Mouse (Mus musculus): ENCODE data around the gene Efcab12.
A peak's percentile ranks its signal among the peaks of the same experiment; 100 is the strongest.
"Not testable (repeated sequence)": the region's sequence is repeated elsewhere in the genome, so short reads cannot be mapped to it uniquely, and the experiment has no call there.

Efcab12 gene

DNA sequence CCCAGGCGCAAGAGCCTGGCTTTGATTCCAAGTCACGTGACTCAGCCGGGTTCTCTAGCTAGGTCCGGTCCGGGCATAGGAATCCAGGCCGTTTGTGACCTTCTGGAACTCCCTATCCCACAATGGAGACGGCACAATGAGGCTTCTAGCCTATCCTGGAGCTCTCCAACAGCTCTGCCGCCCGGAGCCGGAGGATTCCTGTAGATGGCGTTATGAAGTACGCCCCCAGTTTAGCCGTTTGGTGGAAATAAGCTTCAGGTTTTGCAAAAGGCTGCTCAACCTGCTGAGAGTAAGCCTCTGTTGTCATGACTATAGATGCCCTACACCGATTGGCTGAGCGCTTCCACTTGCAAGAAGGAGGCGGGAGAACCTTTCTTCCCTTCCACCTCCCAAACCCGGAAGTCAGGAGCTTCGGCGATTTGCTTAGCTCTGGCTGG, at the start of gene Efcab12:
Gene Efcab12 (minus strand): TSS at position 252 of the 437 bp plus-strand sequence.
- DNase-seq (ENCODE audit: low spot score in 2 of 2): peak; percentile 62 to 69

DNA sequence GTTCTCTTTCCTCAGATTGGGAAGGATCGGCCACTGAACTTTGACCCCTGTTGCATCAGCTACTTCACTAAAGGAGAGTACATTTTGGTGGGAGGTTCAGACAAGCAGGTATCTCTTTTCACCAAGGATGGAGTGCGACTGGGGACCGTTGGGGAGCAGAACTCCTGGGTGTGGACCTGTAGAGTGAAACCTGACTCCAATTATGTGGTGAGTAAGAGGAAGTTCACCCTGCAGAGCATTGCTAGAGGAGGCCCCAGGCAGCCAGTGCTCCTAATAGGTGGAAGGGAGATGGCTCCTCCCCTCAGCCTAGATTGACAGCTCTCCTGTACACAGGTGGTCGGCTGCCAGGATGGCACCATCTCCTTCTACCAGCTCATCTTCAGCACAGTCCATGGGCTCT, 48.7 kb upstream of the Efcab12 start:
- DNase-seq (ENCODE audit: low spot score in 2 of 2): no peak

DNA sequence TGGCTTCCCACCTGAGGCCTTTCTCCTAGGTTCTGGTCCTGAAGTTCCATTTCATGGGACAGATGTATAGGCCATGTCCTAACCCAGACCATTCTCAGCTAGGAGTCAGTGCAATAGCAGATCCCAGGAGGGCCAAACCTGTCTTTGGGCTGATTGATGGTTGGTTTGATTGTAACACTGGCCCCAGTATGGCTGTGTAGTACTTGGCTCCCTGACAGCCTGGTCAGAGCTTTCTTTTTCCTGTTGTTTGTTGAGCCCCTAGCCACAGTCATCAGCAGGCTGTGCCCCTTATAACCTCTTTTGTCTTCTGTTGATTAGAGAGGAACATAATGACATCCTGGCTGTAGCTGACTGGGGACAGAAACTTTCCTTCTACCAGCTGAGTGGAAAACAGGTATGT, 45.8 kb upstream of the Efcab12 start:
- no peak for DNase-seq (ENCODE audit: low spot score in 2 of 2)

DNA sequence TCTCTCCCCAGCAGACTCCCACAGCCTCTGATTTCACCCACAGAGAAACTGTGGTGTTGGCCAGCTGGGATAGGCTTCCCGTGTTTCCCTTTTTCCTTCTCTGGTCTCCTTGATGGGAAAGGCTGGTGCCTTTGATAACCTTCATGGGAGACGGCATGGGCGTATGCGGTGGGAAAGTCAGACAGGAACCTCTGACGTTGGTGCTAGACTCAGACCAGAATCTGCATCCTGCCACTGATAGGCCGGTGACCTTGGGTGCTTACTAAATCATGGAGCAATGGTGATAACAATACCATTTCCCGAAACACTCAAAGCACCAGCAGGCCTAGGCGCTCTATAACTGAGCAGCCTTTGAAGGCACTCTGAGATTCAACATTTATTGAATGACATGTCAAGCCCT, 42.5 kb upstream of the Efcab12 start:
- DNase-seq (ENCODE audit: low spot score in 2 of 2): no peak

DNA sequence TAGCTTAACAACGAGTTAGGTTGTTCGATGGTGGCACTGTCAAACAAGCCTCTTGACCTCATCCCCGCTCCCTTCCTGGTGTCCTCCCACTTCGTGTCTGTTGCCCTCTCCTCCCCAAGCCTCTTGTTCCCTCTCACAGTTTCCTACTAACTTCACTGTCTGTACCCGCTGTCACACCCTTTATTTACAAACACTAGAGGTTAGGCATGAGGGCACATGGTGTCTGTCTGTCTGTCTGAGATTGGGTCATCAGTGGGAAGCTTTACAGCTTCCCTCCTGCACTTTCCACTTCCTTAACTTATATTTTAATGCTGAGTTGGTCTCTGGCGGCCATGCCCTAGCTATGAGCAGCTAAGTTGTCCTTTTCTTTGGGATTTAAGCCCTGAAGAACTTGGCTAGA, 41.5 kb upstream of the Efcab12 start:
- no peak for DNase-seq (ENCODE audit: low spot score in 2 of 2)

DNA sequence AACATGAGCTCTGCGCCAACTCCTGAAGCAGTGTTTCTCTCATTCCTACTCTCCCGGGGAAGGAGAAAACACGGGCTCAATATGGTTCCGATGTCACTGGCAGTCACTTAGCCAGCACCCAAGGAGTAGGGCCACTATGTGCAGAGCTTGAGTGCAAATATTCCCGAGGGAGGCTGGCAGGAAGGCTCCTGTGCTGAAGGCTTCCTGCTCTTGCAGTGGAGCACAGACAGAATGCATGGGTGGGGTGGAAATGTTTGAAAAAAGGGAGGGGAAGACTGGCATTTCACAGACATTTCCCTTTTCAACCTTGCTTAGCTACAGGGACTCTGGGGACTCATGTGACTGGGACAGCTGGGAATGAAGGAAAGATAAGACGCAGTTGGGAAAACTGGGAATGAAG, 40.5 kb upstream of the Efcab12 start:
- no peak for DNase-seq (ENCODE audit: low spot score in 2 of 2)

DNA sequence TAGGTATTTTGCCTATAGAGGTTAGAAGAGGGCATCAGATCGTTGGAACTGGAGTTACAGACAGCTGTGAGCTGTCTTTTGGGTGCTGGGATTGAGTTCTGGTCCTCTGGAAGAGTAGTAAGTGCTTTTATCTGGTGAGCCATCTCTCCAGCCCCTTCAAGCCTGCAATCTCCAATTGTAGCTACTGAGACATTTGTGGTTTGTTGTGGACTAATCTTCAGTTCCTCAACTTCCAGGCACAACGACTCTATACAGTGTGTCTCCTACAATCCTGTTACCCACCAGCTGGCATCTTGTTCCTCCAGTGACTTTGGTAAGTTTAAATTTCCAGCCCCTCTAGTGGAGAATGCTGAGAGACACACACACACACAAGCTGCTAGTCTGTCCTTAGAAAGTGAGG, 39.0 kb upstream of the Efcab12 start:
- no peak for DNase-seq (ENCODE audit: low spot score in 2 of 2)

DNA sequence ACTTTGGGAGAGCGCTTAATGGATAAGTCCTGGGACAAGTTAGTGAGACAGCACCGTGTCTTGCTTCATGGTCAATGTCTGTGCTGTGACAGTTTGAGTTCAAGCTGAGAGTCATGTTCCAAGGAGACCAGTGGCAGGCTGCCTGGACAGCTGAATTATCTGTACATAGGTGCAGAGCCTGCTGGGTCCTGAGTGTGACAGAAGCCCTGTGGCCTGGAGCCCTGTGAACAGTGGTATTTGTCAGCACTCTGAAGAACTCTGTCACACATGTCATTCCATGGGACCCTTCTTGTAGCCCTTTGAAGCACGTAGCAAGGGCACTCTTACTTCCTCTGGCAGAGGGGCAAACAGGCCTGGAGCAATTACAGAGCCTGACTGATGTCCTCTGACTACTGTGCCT, 33.1 kb upstream of the Efcab12 start:
- not testable (repeated sequence) for DNase-seq (ENCODE audit: low spot score in 2 of 2)

DNA sequence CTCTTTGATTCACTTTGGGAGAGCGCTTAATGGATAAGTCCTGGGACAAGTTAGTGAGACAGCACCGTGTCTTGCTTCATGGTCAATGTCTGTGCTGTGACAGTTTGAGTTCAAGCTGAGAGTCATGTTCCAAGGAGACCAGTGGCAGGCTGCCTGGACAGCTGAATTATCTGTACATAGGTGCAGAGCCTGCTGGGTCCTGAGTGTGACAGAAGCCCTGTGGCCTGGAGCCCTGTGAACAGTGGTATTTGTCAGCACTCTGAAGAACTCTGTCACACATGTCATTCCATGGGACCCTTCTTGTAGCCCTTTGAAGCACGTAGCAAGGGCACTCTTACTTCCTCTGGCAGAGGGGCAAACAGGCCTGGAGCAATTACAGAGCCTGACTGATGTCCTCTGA, 28.9 kb upstream of the Efcab12 start:
- not testable (repeated sequence) for DNase-seq (ENCODE audit: low spot score in 2 of 2)

DNA sequence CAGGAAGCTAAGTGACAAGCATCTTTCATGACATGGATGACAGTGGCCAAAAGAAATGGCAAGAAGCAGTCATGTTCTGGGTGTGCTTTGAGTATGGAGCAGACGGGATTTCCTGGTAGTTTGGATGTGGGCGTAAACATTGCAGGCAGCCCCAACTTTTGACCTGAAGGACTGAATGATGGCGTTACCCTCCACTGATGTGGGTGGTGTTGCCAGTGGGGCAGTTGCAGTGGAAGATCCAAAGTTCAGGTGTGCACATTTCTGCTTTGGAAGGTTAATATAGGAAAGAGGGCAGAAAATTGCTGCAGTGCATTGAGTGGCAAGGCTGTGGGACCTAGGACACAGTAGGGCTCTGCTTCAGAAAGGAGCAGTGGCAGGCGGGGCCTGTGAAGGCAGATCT, 27.0 kb upstream of the Efcab12 start:
- DNase-seq (ENCODE audit: low spot score in 2 of 2): no peak

DNA sequence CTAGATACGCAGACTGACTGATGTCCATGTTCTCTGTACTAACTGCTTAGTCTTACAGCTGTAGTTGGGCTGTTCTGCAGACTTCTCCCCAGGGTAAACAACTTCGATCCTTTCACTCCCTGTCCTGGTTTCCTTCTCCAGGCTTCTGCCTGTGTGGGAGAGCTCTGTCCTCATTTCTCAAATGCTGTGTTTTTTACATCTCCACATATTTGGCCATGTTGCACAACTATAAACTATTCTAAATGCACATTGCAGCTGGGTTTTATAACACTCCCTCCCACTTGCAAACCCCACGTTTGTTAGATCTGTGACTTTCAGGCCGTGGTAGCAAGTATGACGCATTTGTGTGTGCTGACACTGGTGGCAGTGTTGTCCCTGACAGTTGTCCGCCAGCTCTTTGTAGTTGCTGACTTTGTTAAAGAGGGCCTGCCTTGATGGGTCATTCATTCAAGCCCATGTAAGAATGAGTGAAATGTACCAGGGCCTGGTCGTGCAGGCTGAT, 25.2 kb upstream of the Efcab12 start:
- peak in 1 of 2 experiments; percentile 38 for DNase-seq (ENCODE audit: low spot score in 2 of 2)

DNA sequence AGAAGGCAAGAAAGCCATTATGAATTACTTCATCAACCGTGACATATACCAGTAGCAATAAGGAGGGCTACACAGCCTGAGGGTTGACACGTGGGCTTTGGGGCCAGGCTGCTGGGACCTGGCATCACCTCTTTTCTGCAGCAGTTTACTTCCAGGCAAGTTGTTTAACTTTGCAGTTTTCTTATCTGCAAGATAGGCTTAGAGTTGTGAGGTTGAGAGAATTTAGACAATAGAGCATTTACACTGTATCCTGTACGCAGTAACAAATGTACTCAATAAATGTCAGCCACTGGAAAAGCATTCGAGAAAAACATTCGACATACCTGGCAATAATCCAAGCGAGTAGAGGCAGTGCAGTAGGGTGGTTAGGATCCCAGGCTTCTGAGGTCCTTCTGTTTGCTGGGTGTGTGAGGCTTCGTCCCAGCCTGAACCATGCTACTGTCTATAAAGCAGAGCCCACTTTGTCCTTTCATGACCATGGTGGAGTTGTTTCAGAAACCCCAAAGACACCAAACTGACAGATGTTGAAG, 21.9 kb upstream of the Efcab12 start:
- no peak for DNase-seq (ENCODE audit: low spot score in 2 of 2)

DNA sequence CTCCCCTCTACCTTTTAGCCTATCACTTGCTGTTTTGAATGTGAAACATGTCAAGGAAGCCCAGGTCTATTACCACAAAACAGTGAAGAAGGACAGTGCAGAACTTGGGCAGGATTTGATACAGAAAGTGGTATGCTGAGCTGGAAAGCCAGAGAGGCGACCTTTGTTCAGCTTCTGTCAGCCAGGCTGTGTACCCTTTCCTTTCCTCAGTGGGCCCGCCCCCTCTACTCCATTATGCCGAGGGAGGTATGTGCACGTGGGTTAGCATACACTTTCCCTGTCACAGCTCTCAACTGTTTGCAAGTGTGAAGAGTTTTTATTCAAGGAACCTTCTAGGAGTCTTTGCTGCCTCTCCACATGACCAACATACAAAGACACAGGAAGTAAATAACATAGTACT, 21.0 kb upstream of the Efcab12 start:
- no peak for DNase-seq (ENCODE audit: low spot score in 2 of 2)

DNA sequence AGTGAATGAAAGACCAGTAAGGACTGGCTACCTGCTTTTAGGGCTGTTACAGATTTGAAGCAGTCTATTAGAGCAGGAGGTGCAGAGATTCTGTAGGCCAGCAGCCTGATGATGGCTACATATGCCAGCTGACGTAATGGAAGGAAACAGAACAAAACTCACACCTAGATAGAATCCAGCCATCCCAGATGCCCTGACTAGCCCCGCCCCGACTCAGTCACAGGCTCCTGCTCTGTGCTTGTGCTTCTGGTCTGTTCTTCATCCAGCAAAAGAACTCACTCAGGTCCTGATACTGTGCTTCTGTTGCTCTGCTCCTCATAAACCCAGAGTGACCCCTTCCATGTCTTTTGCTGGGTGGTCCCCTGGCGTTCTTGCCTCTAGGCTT, 18.1 kb upstream of the Efcab12 start:
- DNase-seq (ENCODE audit: low spot score in 2 of 2): no peak

DNA sequence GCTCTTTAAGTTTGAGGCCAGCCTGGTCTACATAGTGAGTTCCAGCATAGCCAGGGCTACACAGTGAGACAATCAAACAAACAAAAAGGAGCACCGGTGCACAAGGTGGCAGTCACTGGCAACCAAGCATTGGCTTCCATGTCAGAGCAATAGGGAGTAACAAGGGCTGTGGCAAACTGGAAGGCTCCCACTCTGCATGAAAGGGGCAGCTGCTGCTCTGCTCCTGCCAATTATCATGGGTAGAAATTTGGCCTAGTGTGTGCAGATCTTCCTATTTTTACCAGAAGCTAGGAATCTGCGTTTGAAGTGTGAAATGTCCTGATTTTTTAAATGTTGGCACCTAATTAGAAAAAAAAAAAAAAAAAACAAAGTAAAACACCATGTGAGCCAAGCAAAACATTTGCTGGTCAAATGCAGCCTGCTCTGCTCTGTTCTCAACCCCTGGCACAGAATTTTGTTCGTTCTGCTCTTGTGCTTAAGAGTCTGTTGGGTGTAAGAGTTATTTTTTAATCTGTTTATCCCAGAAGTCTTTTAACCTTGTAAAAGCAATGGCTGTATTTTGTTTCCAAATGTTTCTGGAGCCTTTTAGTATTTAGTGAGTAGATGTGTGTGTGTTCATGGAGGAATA, 17.6 kb upstream of the Efcab12 start:
- no peak for DNase-seq (ENCODE audit: low spot score in 2 of 2)

DNA sequence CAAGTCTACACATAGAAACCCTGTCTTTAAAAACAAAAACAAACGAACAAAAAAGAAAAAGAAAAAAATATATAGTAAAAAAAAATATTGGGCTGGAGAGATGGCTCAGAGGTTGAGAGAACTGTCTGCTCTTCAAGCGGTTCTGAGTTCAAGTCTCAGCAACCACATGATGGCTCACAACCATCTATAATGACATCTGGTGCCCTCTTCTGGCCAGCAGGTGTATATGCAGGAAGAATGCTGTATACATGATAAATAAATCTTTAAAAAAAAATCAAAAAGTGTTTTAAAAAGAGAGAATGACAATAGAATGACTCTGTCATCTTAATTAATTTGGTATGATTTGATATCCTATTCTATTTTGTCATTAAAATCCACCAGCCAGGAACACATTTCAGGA, 16.2 kb upstream of the Efcab12 start:
- DNase-seq (ENCODE audit: low spot score in 2 of 2): no peak

DNA sequence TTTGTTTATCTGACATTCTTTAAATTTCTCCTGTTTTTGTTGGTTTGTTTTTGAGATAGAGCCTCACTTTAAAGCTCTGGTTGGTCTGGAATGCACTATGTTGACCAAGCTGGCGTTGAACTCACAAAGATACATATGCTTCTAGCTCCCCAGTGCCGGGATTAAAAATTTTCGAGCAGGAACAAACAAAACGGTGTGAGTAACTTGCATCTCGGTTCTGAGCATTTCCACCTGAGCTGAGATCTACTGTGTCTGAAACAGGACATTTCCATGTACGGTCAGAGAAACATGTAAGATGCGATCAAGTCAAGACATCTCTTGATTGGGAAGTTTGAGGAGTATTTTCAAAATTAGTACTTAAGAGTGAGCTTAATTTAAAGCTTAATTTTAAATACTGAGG, 15.8 kb upstream of the Efcab12 start:
- DNase-seq (ENCODE audit: low spot score in 2 of 2): no peak

DNA sequence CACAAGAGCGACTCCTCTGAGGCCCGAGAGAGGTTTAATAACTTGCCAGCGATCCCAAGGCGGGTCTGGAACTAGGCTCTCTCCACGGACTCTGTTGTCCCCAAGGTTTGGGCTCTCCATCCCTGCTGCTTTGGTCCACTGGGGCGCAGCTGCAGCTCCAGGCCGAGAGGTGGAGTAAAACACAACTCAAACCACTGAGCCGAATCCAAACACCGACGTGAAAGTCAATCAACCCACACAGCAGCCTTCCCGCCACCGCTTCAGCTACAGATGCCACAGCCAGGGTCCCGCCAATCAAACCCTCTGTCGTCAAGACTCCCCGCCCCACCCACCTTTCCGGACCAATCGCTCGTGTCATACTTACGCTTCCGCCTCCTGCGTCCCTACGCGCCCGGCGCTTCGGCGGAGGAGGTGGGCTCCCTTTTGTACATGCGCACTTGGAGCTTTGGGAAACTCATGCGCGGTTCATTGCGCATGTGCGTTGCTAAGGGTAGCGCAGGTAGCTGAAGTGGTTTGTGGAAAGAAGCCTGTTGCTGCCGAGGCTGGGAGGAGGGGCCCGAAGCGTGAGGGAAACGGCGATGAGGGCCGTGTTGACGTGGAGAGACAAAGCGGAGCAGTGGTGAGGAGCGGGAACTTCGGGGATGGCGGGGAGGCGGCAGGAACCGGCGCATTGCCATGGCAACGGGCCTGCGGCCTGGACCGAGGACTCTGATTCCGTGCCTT, 15.0 kb upstream of the Efcab12 start, which contains the start of the genes Mbd4 and Ift122:
Gene Mbd4 (minus strand): TSS at position 281 of the 723 bp plus-strand sequence.
Gene Ift122 (plus strand): TSS at position 380 of the 723 bp plus-strand sequence.
- peak; percentile 98 to 99 for DNase-seq (ENCODE audit: low spot score in 2 of 2)

DNA sequence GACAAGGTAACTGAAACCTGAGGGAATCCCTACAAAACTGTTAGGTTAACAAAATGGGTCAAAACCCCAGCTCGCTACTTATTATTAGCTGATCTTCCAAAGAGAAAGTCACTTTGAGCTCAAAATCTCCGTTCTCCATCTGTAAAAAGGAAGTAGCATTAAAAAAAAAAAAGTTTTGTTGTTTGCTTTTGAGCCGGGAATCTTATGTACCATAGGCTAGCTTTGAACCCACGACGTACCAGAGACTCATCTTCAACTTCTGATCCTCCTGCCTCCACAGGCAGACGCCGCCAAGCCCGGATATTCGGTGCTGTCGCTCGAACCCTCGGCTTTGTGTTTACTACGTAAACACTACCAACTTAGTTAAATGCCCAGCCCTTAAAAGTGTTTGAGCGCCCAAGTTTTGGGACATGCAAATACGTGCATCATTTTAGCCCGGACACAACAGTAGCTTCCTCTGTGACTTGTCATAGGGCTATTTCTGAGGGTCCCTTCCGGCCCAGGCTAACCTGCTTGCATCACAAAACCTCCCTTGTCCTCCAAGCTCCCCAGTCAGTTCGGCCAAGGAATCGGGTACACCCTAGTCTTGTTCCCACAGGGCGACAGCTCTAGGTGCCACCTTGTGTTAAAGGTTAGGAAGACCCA, 14.4 kb upstream of the Efcab12 start:
- DNase-seq (ENCODE audit: low spot score in 2 of 2): no peak

DNA sequence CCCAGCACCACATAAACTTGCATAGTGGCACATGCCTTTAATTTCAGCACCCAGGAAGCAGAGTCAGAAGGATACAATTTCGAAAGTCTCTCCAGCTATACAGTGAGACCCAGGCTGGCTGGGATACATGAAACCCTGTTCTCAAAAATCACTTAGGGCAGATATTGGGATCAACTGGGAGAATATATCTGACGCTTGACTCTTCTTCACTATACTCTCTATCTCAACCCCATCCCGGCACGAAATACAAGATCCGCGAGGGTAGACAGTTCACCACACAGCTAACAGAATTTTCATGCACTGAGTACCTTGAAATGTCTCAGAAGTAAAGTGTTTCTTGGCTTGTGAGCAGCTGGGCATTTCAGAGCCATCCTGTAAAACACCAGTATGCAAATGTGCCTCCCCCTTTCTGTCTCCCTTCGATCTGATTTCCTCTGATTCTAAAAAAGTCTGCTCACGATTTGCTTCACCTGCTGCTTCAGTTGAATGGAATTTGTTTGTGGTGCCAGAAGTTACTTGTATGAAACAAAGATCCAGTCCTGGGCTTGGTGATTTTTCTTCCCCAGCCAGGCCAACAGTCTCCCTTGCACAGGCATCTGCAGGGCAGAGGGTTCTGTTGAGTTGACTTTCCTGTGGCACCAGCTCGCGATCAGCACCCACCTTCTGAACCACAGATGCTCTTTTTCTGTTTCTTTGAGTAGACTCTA, 10.5 kb upstream of the Efcab12 start:
- no peak for DNase-seq (ENCODE audit: low spot score in 2 of 2)

DNA sequence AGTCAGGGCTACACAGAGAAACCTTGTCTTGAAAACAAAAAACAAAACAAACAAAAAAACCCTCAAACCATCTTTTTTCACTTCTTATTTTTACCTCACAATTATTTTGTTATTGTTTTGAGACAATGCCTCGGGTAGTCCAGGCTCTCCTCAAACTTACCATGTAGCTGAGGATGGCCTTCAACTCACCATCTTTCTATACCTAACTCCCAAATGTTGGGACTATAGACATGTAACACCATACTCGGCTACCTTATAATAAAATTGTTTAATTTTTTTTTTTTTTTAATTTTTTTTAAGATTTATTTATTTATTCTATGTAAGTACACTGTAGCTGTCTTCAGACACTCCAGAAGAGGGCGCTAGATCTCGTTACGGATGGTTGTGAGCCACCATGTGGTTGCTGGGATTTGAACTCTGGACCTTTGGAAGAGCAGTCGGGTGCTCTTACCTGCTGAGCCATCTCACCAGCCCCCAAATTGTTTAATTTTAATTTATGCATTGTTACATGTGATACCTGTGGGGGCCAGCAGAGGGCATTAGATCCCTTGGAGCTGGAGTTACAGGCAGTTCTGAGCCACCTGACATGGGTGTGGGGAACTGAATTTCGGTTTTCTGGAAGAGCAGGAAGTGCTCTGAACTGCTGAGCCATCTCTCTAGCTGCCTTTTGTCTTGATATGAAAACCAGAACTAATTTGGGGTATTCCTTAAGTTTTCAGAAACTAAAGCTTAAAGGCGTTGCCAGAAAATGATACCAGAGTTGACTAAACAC, 8.6 kb upstream of the Efcab12 start:
- peak in 1 of 2 experiments; percentile 39 for DNase-seq (ENCODE audit: low spot score in 2 of 2)

Measured in frontal cortex, postnatal 10 days (tissue).